Mouse (Mus musculus) liver, adult 10 weeks (tissue): Measurements from ENCODE around the gene Sult2a3. TPM values are rescaled to one million over a fixed set of nuclear protein-coding genes. Genes with fewer than 3 reads are reported as not detected.

Source experiments
- polyA plus RNA-seq: library from polyadenylated mRNA; stranded (reverse); fragments of 350-450 nt; fragmentation: Illumina TruSeq; extraction: RNeasy Lipid Tissue Mini Kit (QIAGEN cat#74804); gene quantifications from one replicate; pipeline ENCODE4 v1.2.3, GENCODE M21; 2014; ENCODE audit warnings: low read depth, low replicate concordance

The Sult2a3 gene
- 10.4 TPM for polyA plus RNA-seq

DNA sequence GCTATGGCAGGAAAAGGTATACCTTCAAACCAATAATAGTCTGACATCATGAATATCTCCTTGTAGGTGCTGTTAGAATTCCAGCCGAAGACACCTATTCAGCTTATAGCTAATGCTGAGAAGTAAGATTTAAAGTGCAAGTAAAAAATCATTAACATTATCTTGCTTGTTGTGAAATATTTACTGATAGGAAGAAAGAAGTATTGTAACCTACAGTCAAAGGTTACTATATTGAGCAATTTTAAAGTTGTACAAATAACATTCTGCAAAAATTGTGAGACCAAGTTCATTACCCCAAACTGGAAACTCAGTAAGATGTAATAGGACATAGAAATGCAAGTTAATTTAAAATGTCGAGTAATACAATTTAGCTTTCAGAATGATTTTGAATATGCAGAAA is at the start of gene Sult2a3:
Gene Sult2a3 (minus strand): TSS at position 101 of the 400 bp plus-strand sequence.

Other genes with a start within 250 kb of the Sult2a3 start
- gene Sult2a4, start 133.4 kb downstream of the Sult2a3 start, polyA plus RNA-seq = not detected
- gene Sult2a6, start 131.8 kb upstream of the Sult2a3 start, polyA plus RNA-seq = not detected
- gene Obox8, start 210.5 kb upstream of the Sult2a3 start, polyA plus RNA-seq = not detected